Mouse (Mus musculus) adrenal gland, postnatal 14 days (tissue): Measurements from ENCODE around the gene Gpx2. TPM values are rescaled to one million over a fixed set of nuclear protein-coding genes. Genes with fewer than 3 reads are reported as not detected.
"Not testable (repeated sequence)": the region's sequence is repeated elsewhere in the genome, so short reads cannot be mapped to it uniquely, and the experiment has no call there.

Source experiments
- DNase-seq: peaks from one replicate; pipeline ENCODE4 v3.0.0; 2021; ENCODE audit warnings: mixed read lengths
- total RNA-seq: library from RNA; stranded (reverse); gene quantifications from 2 replicates; pipeline ENCODE4 v1.2.3, GENCODE M21; 2021

The Gpx2 gene
- total RNA-seq, 1 experiment from 2014 or later, result not detected

DNA sequence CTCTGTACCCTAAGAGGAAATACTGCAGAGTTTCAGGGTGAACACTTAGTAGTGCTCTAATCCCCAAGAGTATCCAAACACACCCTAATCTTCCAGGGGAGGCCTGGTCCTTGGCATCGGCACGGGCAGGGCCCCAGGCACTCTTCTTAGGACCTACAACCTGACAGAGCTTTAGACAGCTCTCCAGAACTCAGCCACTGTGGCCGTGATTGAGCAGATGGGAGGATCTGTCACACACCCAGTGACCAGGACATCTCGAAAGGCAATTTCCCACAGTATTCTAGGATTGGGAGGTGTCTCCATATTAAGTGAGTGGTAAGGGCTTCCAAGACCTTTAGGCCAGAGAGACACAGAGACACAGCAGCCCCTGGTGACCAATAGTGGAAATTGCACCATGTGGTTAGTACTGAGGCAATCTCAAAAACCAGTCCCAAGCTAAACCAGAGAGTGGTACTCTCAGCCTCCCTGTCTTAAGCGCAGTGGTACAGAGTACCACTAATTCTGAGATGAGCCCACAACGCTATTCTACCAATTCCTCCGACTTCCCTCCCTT lies 8.4 kb upstream of the Gpx2 start:
- DNase-seq, result peak; percentile 78

DNA sequence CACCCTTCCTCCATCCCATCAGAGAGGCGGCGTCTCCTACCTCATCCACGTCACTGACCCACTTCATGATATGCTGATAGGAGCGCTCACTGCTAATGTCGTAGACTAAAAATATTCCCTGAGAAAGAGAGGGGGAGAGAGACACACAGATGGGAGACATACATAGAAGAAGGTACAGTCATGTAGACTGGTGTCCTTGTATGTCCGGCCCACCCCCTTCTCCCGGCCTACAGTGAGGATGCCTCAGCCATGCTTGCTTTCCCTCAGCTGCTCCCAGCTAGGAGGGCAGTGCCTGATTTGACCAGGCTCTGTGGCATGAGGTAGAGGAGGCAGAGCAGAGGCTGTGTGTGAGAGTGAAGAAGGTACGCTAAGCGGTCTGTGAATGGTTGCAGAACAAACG lies 7.7 kb upstream of the Gpx2 start:
- no peak for DNase-seq

DNA sequence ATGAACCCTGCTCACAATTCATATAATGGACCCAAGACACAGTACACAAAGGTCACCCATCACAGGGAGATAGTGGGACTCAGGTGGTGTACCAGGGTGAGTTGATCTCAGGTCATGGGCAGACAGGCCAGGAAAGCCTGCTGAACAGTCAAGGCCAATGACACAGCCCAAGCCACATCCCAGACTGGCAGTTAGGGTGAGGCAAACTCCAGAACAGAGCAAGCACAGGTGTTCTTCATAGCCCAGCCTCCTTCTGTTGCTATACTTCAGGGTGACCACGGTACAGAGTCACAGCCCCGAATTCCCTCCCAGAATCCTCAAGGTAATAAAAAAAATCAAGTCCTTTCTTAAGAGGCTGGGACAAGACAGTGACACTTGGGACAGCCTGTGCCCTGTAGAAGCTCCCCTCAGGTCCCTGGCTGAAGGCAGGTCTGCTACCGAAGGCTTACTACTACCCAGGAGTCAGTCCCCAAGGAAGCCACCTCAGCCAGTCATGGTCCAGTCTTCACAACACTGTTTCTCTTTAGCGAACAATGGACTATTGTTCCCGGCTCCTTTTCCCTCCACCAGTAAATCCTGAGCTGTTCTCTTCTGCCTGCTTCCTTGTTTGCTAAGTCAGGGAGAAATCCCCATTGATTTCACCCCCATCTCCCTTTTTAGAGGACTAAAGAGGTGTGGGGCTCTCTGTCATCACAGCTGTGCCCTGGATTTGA lies 2.8 kb upstream of the Gpx2 start:
- no peak for DNase-seq

- no peak for DNase-seq
These were observed 1.7 kb upstream of the Gpx2 start for GRCm38 (mm10) chr12:76796938-76797539.

DNA sequence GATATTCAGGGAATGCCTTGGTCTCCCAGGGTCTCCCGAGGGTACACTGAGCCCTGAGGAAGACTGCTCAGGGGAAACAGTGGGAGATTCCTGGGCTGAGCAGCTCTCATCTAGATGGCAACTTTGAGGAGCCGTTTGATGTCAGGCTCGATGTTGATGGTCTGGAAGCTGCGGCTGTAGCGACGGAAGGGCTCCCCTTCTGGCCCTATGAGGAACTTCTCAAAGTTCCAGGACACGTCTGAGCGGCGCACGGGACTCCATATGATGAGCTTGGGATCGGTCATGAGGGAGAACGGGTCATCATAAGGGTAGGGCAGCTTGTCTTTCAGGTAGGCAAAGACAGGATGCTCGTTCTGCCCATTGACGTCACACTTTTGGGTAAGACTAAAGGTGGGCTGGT lies 2.8 kb downstream of the Gpx2 start:
- DNase-seq, result not testable (repeated sequence)

GRCm38 (mm10) chr12:76790446-76791084 lies 4.8 kb downstream of the Gpx2 start:
- no peak for DNase-seq

GRCm38 (mm10) chr12:76784056-76784619 lies 11.2 kb downstream of the Gpx2 start:
- peak; percentile 27 for DNase-seq

DNA sequence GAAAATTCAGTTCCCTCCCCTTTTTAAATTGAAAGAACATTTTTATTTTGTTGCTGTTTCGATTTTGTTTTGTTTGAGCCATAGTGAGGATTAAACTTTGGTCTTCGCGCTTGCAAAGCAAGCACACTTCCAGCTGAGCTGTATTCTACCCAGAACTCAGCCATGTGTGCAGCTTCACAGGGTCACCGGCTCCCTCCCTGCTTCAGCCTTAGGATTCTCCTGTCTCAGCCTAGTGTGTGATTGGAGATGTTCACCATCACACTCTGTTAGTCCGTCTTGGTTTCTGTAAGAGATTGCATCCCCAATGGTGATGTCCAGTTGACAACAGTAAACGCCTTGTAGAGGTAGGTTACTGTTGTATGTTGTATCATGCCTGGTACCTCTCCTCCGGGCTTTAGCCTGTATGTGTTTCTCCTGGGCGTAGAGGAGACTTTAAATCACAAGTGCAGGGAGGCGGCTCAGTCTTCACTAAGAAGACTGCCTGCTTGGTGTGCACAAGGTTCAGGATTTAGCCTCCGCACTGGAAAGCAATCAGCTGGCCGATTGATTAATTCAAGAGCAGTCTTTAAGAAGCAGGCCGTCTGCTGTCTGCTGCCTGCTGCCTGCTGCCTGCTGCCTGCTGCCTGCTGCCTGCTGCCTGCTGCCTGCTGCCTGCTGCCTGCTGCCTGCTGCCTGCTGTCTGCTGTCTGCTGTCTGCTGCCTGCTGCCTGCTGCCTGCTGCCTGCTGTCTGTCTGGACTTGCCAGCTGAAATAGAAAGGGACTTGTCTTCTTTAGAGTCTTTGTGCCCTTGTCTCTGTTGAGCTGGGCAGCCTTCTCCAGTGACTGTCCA lies 14.5 kb downstream of the Gpx2 start:
- DNase-seq, result no peak

GRCm38 (mm10) chr12:76779951-76780350 lies 15.4 kb downstream of the Gpx2 start:
- no peak for DNase-seq

DNA sequence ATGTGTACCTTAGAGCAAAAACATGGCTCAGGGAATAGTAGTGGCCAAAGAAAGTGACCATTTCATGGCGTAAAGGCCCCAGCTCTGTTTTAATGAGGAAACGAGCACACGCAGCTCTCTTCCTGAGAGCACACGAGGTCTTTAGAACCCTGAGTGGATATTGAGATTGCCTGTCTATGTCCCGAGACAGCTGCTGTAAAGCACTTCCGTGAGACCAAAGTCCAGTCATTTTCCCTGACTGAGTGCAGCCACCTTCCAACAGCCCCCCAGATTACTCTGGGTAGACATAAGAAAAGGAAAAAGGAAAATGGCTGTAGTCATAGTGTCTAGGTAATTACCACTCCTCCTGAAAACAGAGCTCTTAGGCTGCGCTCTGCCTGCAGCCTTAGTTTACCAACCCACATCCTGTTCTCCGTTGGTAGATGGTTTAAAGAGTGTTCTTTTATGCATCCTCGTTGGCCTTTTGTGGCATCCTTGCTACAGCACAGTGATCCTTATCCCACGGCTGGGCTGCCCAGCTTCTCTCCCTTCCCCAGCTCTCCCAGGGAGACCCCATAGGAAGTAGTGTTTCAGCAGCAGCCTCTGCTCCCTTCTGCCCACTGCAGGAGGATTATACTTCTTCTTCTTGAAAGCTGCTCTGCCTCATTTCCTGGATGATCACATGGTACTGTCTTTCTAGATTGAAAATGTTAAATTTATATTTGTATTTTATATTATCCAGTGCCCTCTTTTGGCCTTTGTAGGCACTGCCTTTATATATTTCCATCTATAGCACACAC lies 16.9 kb downstream of the Gpx2 start:
- no peak for DNase-seq

DNA sequence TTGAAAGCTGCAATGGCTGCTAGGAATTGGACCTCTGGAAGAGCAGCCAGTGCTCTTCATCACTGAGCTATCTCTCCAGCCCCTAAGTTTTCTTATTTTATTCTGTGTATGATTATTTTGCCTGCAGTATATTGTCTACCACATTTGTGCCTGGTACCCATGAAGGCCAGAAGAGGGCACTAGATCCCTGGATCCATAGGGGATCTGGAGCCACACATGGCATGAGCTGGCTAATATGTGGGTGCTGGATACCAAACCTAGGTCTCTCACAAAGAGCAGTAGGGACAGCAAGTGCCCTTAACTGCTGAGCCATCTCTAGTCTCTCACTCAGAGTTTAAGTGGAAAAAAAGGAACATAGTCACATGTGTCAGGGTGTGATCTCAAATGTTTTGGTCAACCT lies 17.5 kb downstream of the Gpx2 start:
- DNase-seq, result no peak

DNA sequence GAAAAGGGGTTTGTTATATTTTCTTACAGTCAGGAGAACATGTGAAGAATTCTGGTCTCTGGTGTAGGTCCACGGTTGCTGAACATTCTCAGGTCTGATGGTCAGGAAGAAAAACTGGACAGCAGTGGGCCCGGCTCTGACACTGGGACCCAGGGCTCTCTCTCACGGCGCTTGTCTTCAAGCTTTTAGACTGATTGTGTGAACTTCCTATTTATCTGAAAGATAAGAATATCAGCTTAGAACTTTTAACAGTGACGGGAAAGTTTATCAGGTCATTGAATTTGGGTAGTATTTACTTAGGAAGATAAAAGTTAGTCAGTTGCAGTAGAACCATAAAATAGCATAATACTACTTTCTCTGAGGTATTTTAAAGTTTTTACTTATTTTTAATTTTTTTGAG lies 18.5 kb downstream of the Gpx2 start:
- no peak for DNase-seq

GRCm38 (mm10) chr12:76775132-76775531 lies 20.2 kb downstream of the Gpx2 start:
- peak; percentile 27 for DNase-seq

DNA sequence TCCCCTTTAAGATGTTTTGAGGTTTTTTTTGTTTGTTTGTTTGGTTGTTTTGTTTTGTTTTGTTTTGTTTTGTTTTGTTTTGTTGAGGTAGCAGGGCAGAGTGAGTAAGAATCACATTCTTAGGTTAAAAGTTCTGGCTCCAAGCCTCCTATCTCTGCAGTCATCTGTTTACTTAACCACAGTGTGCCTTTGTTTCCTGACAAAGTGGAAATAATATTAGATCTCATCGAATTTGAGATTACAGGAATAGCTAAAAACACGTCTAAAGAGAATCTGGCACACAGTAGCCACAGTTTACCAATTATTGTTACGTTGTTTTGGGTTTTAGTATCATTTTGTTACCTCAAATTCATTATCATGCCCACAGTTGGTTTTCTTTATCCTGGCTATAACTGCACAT lies 20.7 kb downstream of the Gpx2 start:
- no peak for DNase-seq

- DNase-seq, result no peak
These were observed 23.8 kb downstream of the Gpx2 start for GRCm38 (mm10) chr12:76771540-76771939.

GRCm38 (mm10) chr12:76770841-76771500 lies 24.4 kb downstream of the Gpx2 start:
- DNase-seq, result no peak

- DNase-seq, result no peak
These were observed 29.3 kb downstream of the Gpx2 start for GRCm38 (mm10) chr12:76765901-76766630.

GRCm38 (mm10) chr12:76765354-76765851 lies 30.0 kb downstream of the Gpx2 start, which contains the start of the genes Churc1 and Fntb:
Gene Churc1 (plus strand): TSS chr12:76765538.
Gene Fntb (plus strand): TSS chr12:76765589.
- DNase-seq, result peak; percentile 95

DNA sequence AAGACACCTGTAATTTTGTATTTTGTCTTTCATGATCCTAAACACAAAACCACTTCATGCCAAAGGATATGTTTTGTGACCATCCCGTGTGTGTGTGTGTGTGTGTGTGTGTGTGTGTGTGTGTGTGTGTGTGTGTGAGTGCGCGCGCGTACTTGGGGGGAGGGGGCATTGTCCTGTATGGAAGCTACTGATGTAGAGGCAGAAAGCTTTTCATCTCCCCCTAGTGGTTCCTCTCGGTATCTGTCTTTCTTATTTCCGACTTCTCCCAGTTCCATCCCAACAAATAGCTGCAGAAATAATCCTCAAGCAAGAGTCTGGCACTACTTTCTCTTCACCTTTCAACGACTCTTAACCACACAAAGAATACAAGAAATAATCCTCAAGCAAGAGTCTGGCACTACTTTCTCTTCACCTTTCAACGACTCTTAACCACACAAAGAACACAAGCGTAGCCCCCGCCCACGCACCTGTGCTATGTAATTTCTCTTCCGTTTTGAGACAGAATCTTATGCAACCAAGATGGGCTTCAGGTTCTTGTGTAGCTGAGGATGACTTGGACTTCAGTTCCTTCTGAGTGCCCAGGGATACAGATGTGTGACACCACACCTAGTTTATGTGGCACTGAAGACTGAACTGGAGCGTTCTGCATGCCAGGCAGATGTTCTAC lies 42.6 kb downstream of the Gpx2 start:
- DNase-seq, result peak; percentile 50
